Mouse (Mus musculus) midbrain, embryonic 13.5 days (tissue): ENCODE results near the gene Fndc3b. TPM values are rescaled to one million over a fixed set of nuclear protein-coding genes. Genes with fewer than 3 reads are reported as not detected.

Experiments
- ATAC-seq: fragments of 200-750 bp; cut with Nextera tagmentation; 2 replicates; pipeline ENCODE4 v1.8.0; 2017; ENCODE audit warnings: mild to moderate bottlenecking, moderate TSS enrichment, moderate library complexity
- H3K27ac ChIP-seq: fragments of 300-500 bp; sonication (generic); 2 replicates; pipeline ENCODE4 v1.5.1; 2015; ENCODE audit warnings: inconsistent platforms, mild to moderate bottlenecking, moderate library complexity
- H3K27me3 ChIP-seq: fragments of 300-500 bp; sonication (generic); 2 replicates; pipeline ENCODE4 v1.6.1; 2015; ENCODE audit warnings: mild to moderate bottlenecking, inconsistent platforms
- H3K36me3 ChIP-seq: fragments of 300-500 bp; sonication (generic); 2 replicates; pipeline ENCODE4 v1.6.1; 2015; ENCODE audit warnings: mild to moderate bottlenecking, inconsistent platforms
- H3K4me1 ChIP-seq: fragments of 300-500 bp; sonication (generic); replicated peaks from 2 replicates; pipeline ENCODE4 v1.6.1; 2015; ENCODE audit warnings: inconsistent platforms
- H3K4me2 ChIP-seq: fragments of 300-500 bp; sonication (generic); replicated peaks from 2 replicates; pipeline ENCODE4 v1.6.1; 2015; ENCODE audit warnings: moderate library complexity, mild to moderate bottlenecking, inconsistent platforms
- H3K4me3 ChIP-seq: fragments of 300-500 bp; sonication (generic); replicated peaks from 2 replicates; pipeline ENCODE4 v1.5.1; 2015; ENCODE audit warnings: mild to moderate bottlenecking, inconsistent platforms
- H3K9ac ChIP-seq: fragments of 300-500 bp; sonication (generic); replicated peaks from 2 replicates; pipeline ENCODE4 v1.6.1; 2015; ENCODE audit warnings: mild to moderate bottlenecking, inconsistent platforms
- H3K9me3 ChIP-seq: fragments of 300-500 bp; sonication (generic); 2 replicates; pipeline ENCODE4 v1.6.1; 2016; ENCODE audit warnings: mild to moderate bottlenecking, inconsistent platforms
- WGBS: fragments of 180-500 bp; shearing (Covaris S2); methylation state at CpG from one replicate; pipeline ENCODE4 v1.1.7; 2015; 5-methylcytosine and 5-hydroxymethylcytosine counted together
- polyA plus RNA-seq: library from polyadenylated mRNA; unstranded; fragments of >200 nt; fragmentation: Nextera tagmentation; extraction: Ambion mirVana; gene quantifications from 2 replicates; pipeline ENCODE4 v1.2.1, GENCODE M21; 2015

Fndc3b gene
- polyA plus RNA-seq, 1 experiment from 2014 or later, result 10.0 TPM

- Histone ChIP-seq H3K9ac (no peak overlapping the region), H3K27me3 (no peaks in the 10 kb centered on the region), H3K4me2 (no peak overlapping the region), H3K27ac (no peak overlapping the region), H3K9me3 (no peaks in the 10 kb centered on the region), H3K36me3 (no peaks in the 10 kb centered on the region), H3K4me3 (no peak overlapping the region), H3K4me1 (peaks cover 38% of the 10 kb centered on the region)
- 90% methylated on average over 5 of the region's 5 CpGs for WGBS
- ATAC-seq, result no peak
Observed at GRCm38 (mm10) chr3:27611986-27612385, 99.1 kb downstream of the Fndc3b start.

GRCm38 (mm10) chr3:27610547-27610946 is 100.6 kb downstream of the Fndc3b start:
- H3K27ac ChIP-seq, result no peak overlapping the region
- no peaks in the 10 kb centered on the region for H3K27me3 ChIP-seq
- no peaks in the 10 kb centered on the region for H3K36me3 ChIP-seq
- H3K9ac ChIP-seq, result no peak overlapping the region
- H3K4me3 ChIP-seq, result no peak overlapping the region
- 86% methylated on average over 4 of the region's 4 CpGs for WGBS
- peaks cover 25% of the 10 kb centered on the region for H3K4me1 ChIP-seq
- no peaks in the 10 kb centered on the region for H3K9me3 ChIP-seq
- no peak for ATAC-seq
- no peak overlapping the region for H3K4me2 ChIP-seq

DNA sequence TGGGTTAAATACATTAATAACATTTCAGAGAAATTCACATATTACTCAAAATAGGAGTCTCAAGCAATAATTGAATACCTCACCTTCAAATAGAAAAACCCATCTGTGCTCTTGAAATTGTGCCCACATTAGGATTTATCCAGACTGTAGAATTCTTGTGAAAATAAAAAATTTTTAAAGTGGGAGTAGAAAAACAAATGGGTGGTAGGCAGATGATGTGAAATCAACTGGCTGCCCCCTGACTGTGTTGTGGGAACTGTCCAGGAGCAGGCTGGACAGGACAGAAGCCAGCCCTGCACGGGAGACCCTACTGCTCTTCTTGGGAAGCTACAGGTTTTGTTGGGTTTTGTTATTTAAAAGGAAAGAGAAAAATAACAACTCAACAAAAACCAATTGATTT is 101.0 kb downstream of the Fndc3b start:
- no peak overlapping the region for H3K4me3 ChIP-seq
- no peak for ATAC-seq
- no peak overlapping the region for H3K4me2 ChIP-seq
- H3K4me1 ChIP-seq, result peaks cover 21% of the 10 kb centered on the region
- WGBS, result 69% methylated on average over 1 of the region's 1 CpGs
- no peak overlapping the region for H3K27ac ChIP-seq
- H3K9ac ChIP-seq, result no peak overlapping the region
- no peaks in the 10 kb centered on the region for H3K27me3 ChIP-seq
- H3K9me3 ChIP-seq, result no peaks in the 10 kb centered on the region
- H3K36me3 ChIP-seq, result no peaks in the 10 kb centered on the region

DNA sequence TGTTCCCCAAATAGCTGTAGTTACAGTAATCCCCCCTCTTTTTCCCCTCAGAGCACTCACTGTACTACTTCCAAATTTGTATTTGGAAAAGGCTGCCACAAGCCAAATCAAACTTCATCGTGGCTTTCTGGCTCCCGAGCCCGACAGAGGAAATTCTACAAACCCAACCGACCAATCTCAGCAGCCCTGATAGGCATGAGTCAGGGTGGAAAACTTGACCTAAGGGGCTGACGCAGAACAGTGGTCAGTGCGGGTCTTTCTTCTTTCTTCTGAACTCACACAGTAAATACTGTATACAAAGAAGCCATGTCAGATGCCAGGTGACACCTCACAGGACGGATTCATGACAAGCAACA is 103.3 kb downstream of the Fndc3b start:
- ATAC-seq, result no peak
- H3K4me2 ChIP-seq, result no peak overlapping the region

DNA sequence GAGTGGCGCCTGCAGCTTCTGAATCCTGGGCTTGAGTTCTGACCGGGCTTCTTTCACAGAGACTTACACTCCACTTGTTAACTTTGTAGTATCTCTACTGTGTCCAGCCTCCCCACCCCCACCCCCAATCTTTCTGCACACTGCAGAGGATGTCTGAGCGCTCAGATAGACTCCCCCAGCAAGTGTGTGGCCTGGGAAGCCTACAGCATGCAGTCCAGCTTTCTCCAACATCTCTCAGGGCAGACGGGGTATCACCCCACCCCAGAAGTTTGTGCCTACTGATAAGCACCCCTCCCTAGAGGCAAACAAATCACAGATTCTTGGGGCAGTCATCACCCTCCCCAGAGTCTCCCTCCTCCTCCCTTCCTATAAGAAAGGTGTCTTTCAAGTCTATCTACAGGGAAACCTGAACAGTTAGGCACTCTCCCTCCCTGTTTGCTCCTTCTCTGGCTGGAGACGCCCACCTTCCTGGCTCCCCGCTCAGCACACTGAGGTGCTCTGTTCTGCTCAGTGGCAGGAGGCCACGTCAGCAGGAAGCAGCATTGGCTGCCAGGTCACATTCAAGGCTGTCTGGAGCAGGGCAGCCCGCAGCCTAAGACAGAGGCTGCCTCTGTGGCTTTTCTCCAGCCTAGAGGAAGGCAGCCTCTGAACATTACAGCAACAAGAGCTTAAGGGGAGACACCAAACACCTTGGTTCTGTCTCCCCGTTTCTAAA is 103.9 kb downstream of the Fndc3b start:
- peak; percentile 65 for ATAC-seq
- H3K9me3 ChIP-seq, result no peaks in the 10 kb centered on the region
- WGBS, result 78% methylated on average over 9 of the region's 9 CpGs
- no peak overlapping the region for H3K9ac ChIP-seq
- no peaks in the 10 kb centered on the region for H3K27me3 ChIP-seq
- H3K4me3 ChIP-seq, result no peak overlapping the region
- peak overlapping the region; percentile 25; the same call in 1 of the 2 replicates for H3K27ac ChIP-seq
- H3K4me2 ChIP-seq, result no peak overlapping the region
- H3K4me1 ChIP-seq, result peaks cover 8% of the 10 kb centered on the region
- no peaks in the 10 kb centered on the region for H3K36me3 ChIP-seq

More for the DNA sequence above, 103.3 kb downstream of the Fndc3b start:
- no peak overlapping the region for H3K9ac ChIP-seq
- H3K4me3 ChIP-seq, result no peak overlapping the region
- H3K36me3 ChIP-seq, result no peaks in the 10 kb centered on the region
- no peaks in the 10 kb centered on the region for H3K9me3 ChIP-seq
- peak overlapping the region; percentile 25; the same call in 1 of the 2 replicates for H3K27ac ChIP-seq
- H3K4me1 ChIP-seq, result peaks cover 14% of the 10 kb centered on the region
- WGBS, result 91% methylated on average over 7 of the region's 7 CpGs
- H3K27me3 ChIP-seq, result no peaks in the 10 kb centered on the region

DNA sequence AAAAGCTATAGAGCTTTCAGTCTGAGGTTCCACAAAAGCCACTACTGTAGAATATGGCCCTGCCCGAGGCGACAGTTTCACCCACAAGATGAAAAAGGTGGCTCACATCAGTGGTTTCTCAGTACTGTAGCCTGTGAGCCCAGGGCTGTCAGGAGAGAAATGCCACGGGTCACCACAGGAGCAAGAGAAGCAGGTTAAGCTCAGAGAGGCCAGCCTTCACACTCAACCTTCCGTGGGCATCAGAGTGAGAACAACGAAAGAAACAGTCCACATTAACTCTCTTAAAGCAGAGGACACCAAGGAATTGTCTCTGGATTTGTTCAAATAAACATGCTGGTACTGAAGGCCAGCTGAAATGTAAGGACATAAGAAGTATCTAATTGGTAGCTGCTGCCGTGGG is 104.5 kb downstream of the Fndc3b start:
- Histone ChIP-seq H3K9ac (no peak overlapping the region), H3K4me1 (peaks cover 8% of the 10 kb centered on the region), H3K4me2 (no peak overlapping the region), H3K9me3 (no peaks in the 10 kb centered on the region), H3K36me3 (no peaks in the 10 kb centered on the region), H3K27me3 (no peaks in the 10 kb centered on the region), H3K27ac (no peak overlapping the region), H3K4me3 (no peak overlapping the region)
- WGBS, result 91% methylated on average over 6 of the region's 6 CpGs
- no peak for ATAC-seq

- H3K36me3 ChIP-seq, result no peaks in the 10 kb centered on the region
Observed at GRCm38 (mm10) chr3:27605613-27606012, 105.5 kb downstream of the Fndc3b start.

GRCm38 (mm10) chr3:27605081-27605480 is 106.0 kb downstream of the Fndc3b start:
- no peaks in the 10 kb centered on the region for H3K36me3 ChIP-seq
- H3K27ac ChIP-seq, result no peak overlapping the region
- no peak for ATAC-seq
- no peak overlapping the region for H3K4me3 ChIP-seq
- H3K27me3 ChIP-seq, result no peaks in the 10 kb centered on the region
- peaks cover 10% of the 10 kb centered on the region for H3K4me1 ChIP-seq
- H3K9ac ChIP-seq, result no peak overlapping the region
- H3K4me2 ChIP-seq, result no peak overlapping the region
- WGBS, result 93% methylated on average over 3 of the region's 3 CpGs
- no peaks in the 10 kb centered on the region for H3K9me3 ChIP-seq

More at GRCm38 (mm10) chr3:27605613-27606012, 105.5 kb downstream of the Fndc3b start:
- no peaks in the 10 kb centered on the region for H3K9me3 ChIP-seq
- no peak for ATAC-seq
- H3K4me2 ChIP-seq, result no peak overlapping the region
- no peak overlapping the region for H3K27ac ChIP-seq
- H3K4me3 ChIP-seq, result no peak overlapping the region
- H3K9ac ChIP-seq, result no peak overlapping the region
- H3K4me1 ChIP-seq, result peaks cover 6% of the 10 kb centered on the region
- WGBS, result 90% methylated on average over 4 of the region's 4 CpGs
- no peaks in the 10 kb centered on the region for H3K27me3 ChIP-seq

- ATAC-seq, result no peak
- peaks cover 10% of the 10 kb centered on the region for H3K4me1 ChIP-seq
- 87% methylated on average over 4 of the region's 4 CpGs for WGBS
- H3K9ac ChIP-seq, result no peak overlapping the region
- no peaks in the 10 kb centered on the region for H3K9me3 ChIP-seq
- H3K4me3 ChIP-seq, result no peak overlapping the region
- no peaks in the 10 kb centered on the region for H3K27me3 ChIP-seq
- H3K4me2 ChIP-seq, result no peak overlapping the region
- H3K27ac ChIP-seq, result no peak overlapping the region
- no peaks in the 10 kb centered on the region for H3K36me3 ChIP-seq
Observed at GRCm38 (mm10) chr3:27604629-27605028, 106.5 kb downstream of the Fndc3b start.

DNA sequence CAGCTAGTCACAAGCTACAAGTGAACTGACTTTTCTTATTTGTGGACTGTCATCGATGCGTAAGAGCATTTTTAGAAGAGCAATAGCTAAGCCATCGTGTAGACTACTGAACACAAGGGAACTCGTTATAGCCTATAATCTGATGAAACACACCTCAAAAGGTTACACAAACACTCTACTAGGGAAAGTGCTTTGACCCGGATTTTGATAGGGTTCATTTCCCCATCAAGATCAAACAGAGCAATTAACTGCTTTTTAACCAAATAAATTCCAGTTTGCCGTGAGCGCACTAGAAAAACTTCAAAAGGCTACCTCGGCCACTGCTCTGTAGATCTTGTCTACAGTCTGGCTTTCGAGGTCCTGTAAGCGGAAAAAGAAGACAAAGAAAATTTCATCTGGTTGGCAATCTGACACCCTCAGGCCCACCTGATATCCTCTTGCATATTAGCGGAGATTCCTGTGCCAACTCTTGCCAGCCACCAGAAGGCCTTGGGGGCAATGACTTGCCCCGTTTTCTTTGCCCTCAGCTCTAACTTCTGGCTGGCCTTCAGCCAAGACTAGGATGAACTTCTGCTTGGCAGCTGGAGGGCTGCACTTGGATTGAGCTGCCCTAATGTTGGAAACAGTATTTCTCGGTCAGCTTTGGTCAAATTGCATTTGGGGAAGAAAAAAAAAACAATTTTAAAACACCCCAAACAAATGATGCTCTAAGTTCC is 107.0 kb downstream of the Fndc3b start:
- ATAC-seq, result no peak
- H3K9me3 ChIP-seq, result no peaks in the 10 kb centered on the region
- WGBS, result 68% methylated on average over 13 of the region's 13 CpGs

GRCm38 (mm10) chr3:27600645-27601044 is 110.5 kb downstream of the Fndc3b start:
- 72% methylated on average over 7 of the region's 7 CpGs for WGBS
- no peaks in the 10 kb centered on the region for H3K9me3 ChIP-seq
- H3K4me3 ChIP-seq, result no peak overlapping the region
- no peak overlapping the region for H3K4me2 ChIP-seq
- H3K36me3 ChIP-seq, result no peaks in the 10 kb centered on the region
- no peak for ATAC-seq
- no peak overlapping the region for H3K9ac ChIP-seq
- H3K27me3 ChIP-seq, result no peaks in the 10 kb centered on the region
- peaks cover 4% of the 10 kb centered on the region; the same call in 1 of the 2 replicates for H3K4me1 ChIP-seq
- no peak overlapping the region for H3K27ac ChIP-seq

More for the DNA sequence above, 107.0 kb downstream of the Fndc3b start:
- Histone ChIP-seq H3K4me2 (no peak overlapping the region), H3K4me3 (no peak overlapping the region), H3K27me3 (no peaks in the 10 kb centered on the region), H3K27ac (no peak overlapping the region), H3K4me1 (peaks cover 10% of the 10 kb centered on the region), H3K9ac (no peak overlapping the region), H3K36me3 (no peaks in the 10 kb centered on the region)

GRCm38 (mm10) chr3:27600197-27600596 is 110.9 kb downstream of the Fndc3b start:
- H3K9me3 ChIP-seq, result no peaks in the 10 kb centered on the region
- peaks cover 4% of the 10 kb centered on the region; the same call in 1 of the 2 replicates for H3K4me1 ChIP-seq
- no peaks in the 10 kb centered on the region for H3K27me3 ChIP-seq
- no peak overlapping the region for H3K9ac ChIP-seq
- no peak for ATAC-seq
- WGBS, result 79% methylated on average over 4 of the region's 4 CpGs
- no peaks in the 10 kb centered on the region for H3K36me3 ChIP-seq
- H3K4me3 ChIP-seq, result no peak overlapping the region
- H3K4me2 ChIP-seq, result no peak overlapping the region
- no peak overlapping the region for H3K27ac ChIP-seq
